Mouse (Mus musculus): ENCODE data around the gene Hbp1. TPM values are rescaled to one million over a fixed set of nuclear protein-coding genes. Genes with fewer than 3 reads are reported as not detected.

Gene Hbp1
- 10 to 100 TPM; 20.5 to 21.6 TPM for total RNA-seq (2021)

- DNase-seq: peak; percentile 99
- intact Hi-C loops (cut with DNase I): no loop called here
Observed at GRCm38 (mm10) chr12:31949759-31950658, at the start of gene Hbp1. Gene Hbp1, minus strand, starts transcription at chr12:31950535.

GRCm38 (mm10) chr12:31998706-31999105, 48.4 kb upstream of the Hbp1 start:
- DNase-seq: no peak
- intact Hi-C loops (cut with DNase I): no loop called here

GRCm38 (mm10) chr12:31997328-31997878, 47.1 kb upstream of the Hbp1 start:
- intact Hi-C loops (cut with DNase I): no loop called here
- DNase-seq: no peak

DNA sequence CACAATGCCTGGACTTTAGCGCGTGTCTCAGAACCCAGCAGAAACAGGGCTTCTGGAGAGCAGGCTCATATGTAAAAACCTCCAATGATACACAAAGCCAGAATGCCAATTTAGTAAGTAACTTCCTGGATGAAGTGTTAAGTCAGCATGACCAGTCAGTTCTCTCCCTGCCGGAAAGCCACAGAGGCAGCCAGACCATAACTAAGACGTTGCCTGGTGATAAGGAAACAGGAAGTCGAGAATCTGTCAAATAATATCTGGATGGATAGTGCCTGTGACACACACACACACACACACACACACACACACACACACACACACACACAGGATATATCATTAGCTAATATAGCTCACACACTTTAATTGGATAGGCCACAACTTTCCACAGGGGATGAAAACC, 46.5 kb upstream of the Hbp1 start:
- no peak for DNase-seq
- intact Hi-C loops (cut with DNase I): no loop called here

DNA sequence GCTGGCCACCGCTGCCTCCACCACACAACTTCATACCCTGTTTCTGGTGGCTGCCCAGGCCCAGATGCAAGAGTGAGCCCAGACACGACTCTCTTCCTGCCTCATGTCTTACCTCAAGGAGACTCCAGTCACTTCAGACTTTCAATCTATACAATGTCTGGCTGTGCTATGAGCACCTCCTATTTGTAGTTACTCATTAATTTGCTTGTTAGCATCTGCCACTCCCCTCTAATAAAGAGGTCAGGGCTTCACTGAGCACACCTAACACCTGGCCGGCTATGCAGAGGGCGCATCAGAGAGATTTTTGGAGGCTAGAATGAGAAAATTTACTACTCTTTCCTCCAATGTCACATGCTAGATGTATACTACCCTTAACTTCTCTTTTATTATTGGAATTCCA, 40.2 kb upstream of the Hbp1 start:
- intact Hi-C loops (cut with DNase I): no loop called here
- no peak for DNase-seq

DNA sequence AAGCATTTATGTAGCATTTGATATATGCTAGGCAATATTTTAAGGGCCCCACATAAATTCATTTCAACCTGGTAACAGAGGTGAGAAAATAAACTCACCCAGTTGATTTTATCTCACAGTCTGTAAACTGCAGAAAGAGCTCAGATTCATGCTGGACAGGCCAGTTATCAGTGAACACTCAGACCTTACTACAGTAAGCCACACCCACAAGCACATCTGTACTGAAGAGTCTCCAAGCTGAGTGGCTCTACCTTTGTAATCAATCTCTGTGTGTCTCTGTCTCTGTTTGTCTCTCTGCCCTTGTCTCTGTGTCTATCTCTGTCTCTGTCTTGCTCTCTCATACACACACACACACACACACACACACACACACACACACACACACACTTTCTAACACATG, 39.4 kb upstream of the Hbp1 start:
- intact Hi-C loops (cut with DNase I): no loop called here
- DNase-seq: no peak

GRCm38 (mm10) chr12:31986463-31986862, 36.1 kb upstream of the Hbp1 start:
- intact Hi-C loops (cut with DNase I): no loop called here

DNA sequence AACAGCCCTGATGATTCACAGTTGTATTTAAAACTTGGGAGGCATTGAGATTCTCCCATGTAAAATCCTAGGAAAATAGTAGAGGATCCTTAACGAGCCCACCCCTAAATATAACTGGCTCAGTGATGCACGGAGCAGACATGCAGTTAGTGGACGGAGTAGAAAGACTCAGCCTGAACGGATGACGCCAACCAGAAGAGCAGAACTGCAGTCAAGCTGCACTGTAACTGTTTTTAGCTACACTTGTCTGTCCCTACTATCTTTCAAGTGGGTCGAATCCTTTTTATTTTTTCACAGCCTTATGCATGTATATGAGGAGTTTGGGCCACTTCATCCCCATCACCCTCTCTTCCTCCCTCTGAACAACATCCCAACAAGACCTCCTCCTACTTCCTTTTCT, 35.4 kb upstream of the Hbp1 start:
- intact Hi-C loops (cut with DNase I): no loop called here
- DNase-seq: no peak

More at GRCm38 (mm10) chr12:31986463-31986862, 36.1 kb upstream of the Hbp1 start:
- DNase-seq: no peak

DNA sequence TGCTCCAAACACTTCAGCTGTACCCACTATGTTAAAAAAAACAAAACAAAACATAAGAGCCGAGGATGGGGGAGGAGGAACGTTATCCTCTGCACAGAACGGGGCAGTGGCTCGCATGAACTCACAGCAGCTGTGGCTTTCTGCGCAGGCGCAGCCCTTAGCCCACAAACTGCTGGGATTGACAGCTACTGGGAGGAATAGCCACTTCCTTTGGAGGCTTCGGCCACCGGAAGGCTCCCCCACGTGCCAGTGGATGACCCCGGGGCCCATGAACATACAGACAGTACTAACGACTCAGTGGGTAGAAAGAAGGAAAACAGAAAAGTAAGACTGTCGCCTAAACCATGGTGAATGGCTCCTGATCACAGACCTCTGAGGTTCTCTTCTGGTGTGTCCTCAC, 34.3 kb upstream of the Hbp1 start:
- DNase-seq: no peak

GRCm38 (mm10) chr12:31984206-31984605, 33.9 kb upstream of the Hbp1 start:
- DNase-seq: peak; percentile 53
- intact Hi-C loops (cut with DNase I): no loop called here

More for the DNA sequence above, 34.3 kb upstream of the Hbp1 start:
- intact Hi-C loops (cut with DNase I): no loop called here

GRCm38 (mm10) chr12:31983769-31984168, 33.4 kb upstream of the Hbp1 start:
- no peak for DNase-seq
- intact Hi-C loops (cut with DNase I): no loop called here

DNA sequence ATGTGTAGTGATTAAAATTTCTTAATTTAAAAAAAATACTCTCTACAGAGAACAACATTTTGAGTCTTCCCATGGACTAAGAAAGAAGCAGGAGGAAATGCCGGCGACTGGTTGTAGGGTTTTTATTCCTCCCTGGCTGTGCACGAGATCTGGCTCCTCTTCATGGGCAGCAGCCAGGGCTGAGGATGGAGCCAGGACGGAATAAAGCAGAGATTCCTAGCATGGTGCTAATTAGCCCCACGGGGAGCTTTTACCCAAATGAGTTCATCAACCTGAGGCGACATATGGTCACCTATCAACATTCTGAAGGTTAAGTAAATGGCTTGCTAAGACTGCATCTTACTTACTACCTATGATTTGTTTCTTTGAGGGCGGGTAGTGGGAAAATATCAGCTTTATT, 32.9 kb upstream of the Hbp1 start:
- peak; percentile 72 for DNase-seq
- intact Hi-C loops (cut with DNase I): no loop called here

GRCm38 (mm10) chr12:31977613-31978195, 27.4 kb upstream of the Hbp1 start:
- intact Hi-C loops (cut with DNase I): loop anchor here (5.0 kb wide), 2 partner anchors 85 to 215 kb away; partner anchors contain the start of gene Prkar2b

GRCm38 (mm10) chr12:31976544-31976943, 26.2 kb upstream of the Hbp1 start:
- intact Hi-C loops (cut with DNase I): loop anchor here (5.0 kb wide), 2 partner anchors 86 to 216 kb away; partner anchors contain the start of gene Prkar2b
- peak; percentile 16 for DNase-seq

More at GRCm38 (mm10) chr12:31977613-31978195, 27.4 kb upstream of the Hbp1 start:
- DNase-seq: no peak

GRCm38 (mm10) chr12:31973473-31974172, 23.3 kb upstream of the Hbp1 start:
- peak; percentile 87 for DNase-seq
- intact Hi-C loops (cut with DNase I): no loop called here

DNA sequence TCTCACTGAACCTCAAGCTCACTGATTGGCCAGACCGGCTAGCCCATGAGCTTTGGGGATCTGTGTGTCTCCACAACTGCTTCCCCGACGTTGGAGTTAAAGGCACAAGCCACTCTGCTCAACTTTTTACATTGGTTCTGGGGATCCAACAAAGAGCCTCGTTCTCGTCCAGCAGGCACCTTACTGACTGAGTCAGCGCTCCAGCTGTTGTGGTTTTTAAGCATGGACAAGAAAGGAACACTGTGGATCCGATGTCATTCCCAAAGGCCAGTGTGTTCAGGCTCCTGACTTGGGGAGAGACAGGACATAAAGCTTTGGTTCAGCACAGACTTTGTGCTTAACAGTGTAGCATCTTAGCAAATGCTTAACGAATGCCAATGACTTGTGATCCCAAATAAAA, 21.2 kb upstream of the Hbp1 start:
- intact Hi-C loops (cut with DNase I): no loop called here
- DNase-seq: no peak

- no peak for DNase-seq
- intact Hi-C loops (cut with DNase I): loop anchor here (2.0 to 10.0 kb wide), 4 partner anchors 176 to 926 kb away; partner anchors contain the start of gene Ccdc71l
Observed at GRCm38 (mm10) chr12:31969111-31969510, 18.8 kb upstream of the Hbp1 start.

GRCm38 (mm10) chr12:31967536-31967935, 17.2 kb upstream of the Hbp1 start:
- intact Hi-C loops (cut with DNase I): loop anchor here (5.0 to 10.0 kb wide), 3 partner anchors 280 to 927 kb away; partner anchors contain the start of gene Ccdc71l
- no peak for DNase-seq

DNA sequence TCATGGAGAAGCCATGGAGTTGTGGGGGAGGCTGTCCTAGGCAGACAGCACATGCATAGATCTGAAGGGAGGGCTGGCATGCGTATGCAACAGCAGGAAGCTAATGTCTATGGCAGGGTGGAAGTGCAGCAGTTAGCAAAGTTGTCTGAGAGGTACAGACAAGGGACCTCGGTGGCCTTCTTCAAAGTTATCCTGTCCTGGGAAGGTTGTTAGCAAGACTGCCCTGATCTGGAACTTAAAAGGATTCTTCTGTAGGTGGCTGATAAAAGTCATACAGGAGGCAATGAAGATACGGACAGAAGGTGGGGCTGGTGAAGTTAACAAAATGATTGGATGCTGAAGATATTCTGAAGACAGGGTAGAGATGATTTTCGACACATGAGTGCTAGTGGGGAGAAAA, 16.1 kb upstream of the Hbp1 start:
- no peak for DNase-seq

DNA sequence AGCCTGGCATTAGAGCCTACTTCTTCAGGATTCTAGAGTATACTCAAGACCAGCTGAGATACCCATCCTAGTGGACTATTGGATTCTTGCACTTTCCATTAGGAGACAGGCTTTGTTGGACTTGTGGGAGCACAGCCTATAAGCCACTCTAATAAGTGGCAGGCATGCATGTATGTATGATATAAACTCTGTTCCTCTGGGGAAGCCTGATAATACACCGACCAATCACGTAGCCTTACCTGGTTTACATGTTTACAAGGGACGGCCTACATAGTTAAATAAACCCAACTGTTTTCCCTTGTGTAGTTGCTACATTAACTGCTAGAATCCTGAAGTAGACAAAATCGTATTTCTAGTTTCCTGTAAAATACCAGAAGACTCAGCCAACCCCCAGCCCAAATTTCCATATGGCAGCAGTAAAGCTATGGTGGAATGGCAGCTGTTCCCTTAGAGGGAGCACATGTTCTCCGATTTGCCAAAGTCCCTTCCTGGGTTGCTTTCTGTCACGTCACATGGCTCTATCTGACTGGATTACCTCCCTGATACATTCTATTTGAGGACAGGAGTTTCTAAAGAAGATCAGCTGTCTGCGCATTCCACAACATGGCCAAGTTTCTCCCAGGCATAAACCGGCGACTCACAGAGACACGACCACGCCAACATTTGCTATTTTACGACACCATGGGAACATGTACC, 15.3 kb upstream of the Hbp1 start:
- DNase-seq: no peak

More for the DNA sequence above, 16.1 kb upstream of the Hbp1 start:
- intact Hi-C loops (cut with DNase I): loop anchor here (5.0 to 10.0 kb wide), 3 partner anchors 281 to 928 kb away; partner anchors contain the start of gene Ccdc71l

More for the DNA sequence above, 15.3 kb upstream of the Hbp1 start:
- intact Hi-C loops (cut with DNase I): loop anchor here (5.0 to 10.0 kb wide), 3 partner anchors 282 to 929 kb away; partner anchors contain the start of gene Ccdc71l

Measured in left cerebral cortex, postnatal 4 days (tissue).